Mouse (Mus musculus) embryonic facial prominence, embryonic 14.5 days (tissue): ENCODE results near the gene Rnase11. TPM values are rescaled to one million over a fixed set of nuclear protein-coding genes. Genes with fewer than 3 reads are reported as not detected.
A peak's percentile ranks its signal among the peaks of the same experiment; 100 is the strongest.

ENCODE experiments used
- ATAC-seq: fragments of 200-750 bp; cut with Nextera tagmentation; 2 replicates; pipeline ENCODE4 v1.8.0; 2017; ENCODE audit warnings: low read depth, moderate number of reproducible peaks, moderate TSS enrichment
- DNase-seq: peaks from one replicate; pipeline ENCODE4 v3.0.0-alpha.2; 2015; ENCODE audit warnings: low spot score
- H3K27ac ChIP-seq: fragments of 300-500 bp; sonication (generic); replicated peaks from 2 replicates; pipeline ENCODE4 v1.5.1; 2014; ENCODE audit warnings: low read depth, mild to moderate bottlenecking, low read length, moderate library complexity
- H3K27me3 ChIP-seq: fragments of 300-500 bp; sonication (generic); replicated peaks from 2 replicates; pipeline ENCODE4 v1.6.1; 2014; ENCODE audit warnings: low read length; ENCODE audit not compliant: control insufficient read depth, insufficient read depth
- H3K36me3 ChIP-seq: fragments of 300-500 bp; sonication (generic); 2 replicates; pipeline ENCODE4 v1.6.1; 2014; ENCODE audit warnings: low read length, mixed read lengths; ENCODE audit not compliant: control insufficient read depth, insufficient read depth
- H3K4me1 ChIP-seq: fragments of 300-500 bp; sonication (generic); 2 replicates; pipeline ENCODE4 v1.6.1; 2014; ENCODE audit warnings: antibody characterized with exemption, low read length; ENCODE audit not compliant: control insufficient read depth, insufficient read depth
- H3K4me2 ChIP-seq: fragments of 300-500 bp; sonication (generic); 2 replicates; pipeline ENCODE4 v1.6.1; 2014; ENCODE audit warnings: low read depth, mild to moderate bottlenecking, low read length, moderate library complexity, mixed read lengths
- H3K4me3 ChIP-seq: fragments of 300-500 bp; sonication (generic); 2 replicates; pipeline ENCODE4 v1.5.1; 2014; ENCODE audit warnings: low read depth, mild to moderate bottlenecking, low read length
- H3K9ac ChIP-seq: fragments of 300-500 bp; sonication (generic); 2 replicates; pipeline ENCODE4 v1.6.1; 2014; ENCODE audit warnings: low read depth, mild to moderate bottlenecking, low read length, moderate library complexity, mixed read lengths
- H3K9me3 ChIP-seq: fragments of 300-500 bp; sonication (generic); 2 replicates; pipeline ENCODE4 v1.6.1; 2016; ENCODE audit warnings: low read length; ENCODE audit not compliant: control insufficient read depth
- WGBS: fragments of 180-500 bp; shearing (Covaris S2); extraction: QIAGEN DNeasy Blood & Tissue Kit; methylation state at CpG from one replicate; pipeline ENCODE4 v1.1.7; 2014; 5-methylcytosine and 5-hydroxymethylcytosine counted together
- polyA plus RNA-seq: library from polyadenylated mRNA; unstranded; fragments of >200 nt; fragmentation: Nextera tagmentation; extraction: Ambion mirVana; gene quantifications from 2 replicates; pipeline ENCODE4 v1.2.1, GENCODE M21; 2014

Rnase11 gene
- polyA plus RNA-seq, 1 experiment from 2014 or later: not detected

DNA sequence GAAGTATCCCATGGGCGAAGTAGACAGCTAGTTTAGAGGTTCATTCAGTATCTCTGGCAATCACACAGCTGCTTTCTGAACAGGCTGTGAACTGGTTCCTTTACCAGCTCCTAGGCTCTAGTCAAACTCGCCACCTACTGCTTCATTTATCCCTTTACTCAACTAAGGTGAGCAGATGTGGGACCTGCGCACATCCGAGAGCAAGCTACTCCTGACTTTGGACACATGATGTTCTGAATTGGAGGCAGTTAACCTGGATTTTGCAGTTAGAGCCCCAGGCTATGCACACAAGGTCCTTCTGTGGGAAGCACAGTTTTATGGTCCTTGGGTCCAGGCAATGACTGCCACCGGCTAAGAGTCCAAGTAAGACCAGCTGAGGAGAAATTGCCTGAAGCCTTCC lies 10.8 kb upstream of the Rnase11 start:
- H3K9ac ChIP-seq: no peak overlapping the region
- no peaks in the 10 kb centered on the region; the same call in 1 of the 2 replicates for H3K4me1 ChIP-seq
- no peaks in the 10 kb centered on the region for H3K9me3 ChIP-seq
- no peaks in the 10 kb centered on the region for H3K27me3 ChIP-seq
- H3K4me2 ChIP-seq: no peak overlapping the region
- H3K36me3 ChIP-seq: no peaks in the 10 kb centered on the region
- DNase-seq (no peak), ATAC-seq (no peak)
- WGBS: 90% methylated on average over 5 of the region's 5 CpGs
- no peak overlapping the region for H3K4me3 ChIP-seq
- H3K27ac ChIP-seq: no peak overlapping the region

DNA sequence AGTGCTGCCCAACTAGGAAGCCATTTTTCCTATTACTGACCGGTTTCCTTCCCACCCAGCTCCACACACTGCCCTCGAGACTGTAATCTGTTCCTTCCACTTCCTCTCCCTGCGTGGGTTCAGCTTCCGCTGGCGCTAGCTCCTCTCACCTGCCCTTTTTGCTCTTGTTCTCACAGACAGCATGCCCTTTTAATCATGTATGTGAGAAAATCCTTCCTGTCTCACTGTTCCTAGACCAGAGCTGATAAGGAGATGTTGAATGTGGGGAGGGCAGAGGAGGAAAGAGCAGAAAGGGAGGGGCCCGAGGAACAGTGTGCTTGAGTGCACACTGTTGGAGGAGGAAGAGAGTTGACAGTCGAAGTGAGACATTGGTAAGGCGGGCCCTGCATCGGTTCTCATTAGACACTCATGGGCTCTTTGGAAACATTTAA lies 7.5 kb upstream of the Rnase11 start, which contains the start of gene Rnase12:
TSS of gene Rnase12 (minus strand) at position 261 of the 431 bp plus-strand sequence.
- no peak within 1 kb of the TSS for H3K4me2 ChIP-seq
- H3K27ac ChIP-seq: no peak within 1 kb of the TSS
- peaks cover 6% of the 10 kb centered on the region for H3K4me1 ChIP-seq
- H3K36me3 ChIP-seq: no peaks in the 10 kb centered on the region
- 58% methylated on average over 9 of the region's 9 CpGs for WGBS
- H3K4me3 ChIP-seq: no peak within 1 kb of the TSS
- H3K9me3 ChIP-seq: no peaks in the 10 kb centered on the region
- ATAC-seq (no peak), DNase-seq (no peak)
- H3K9ac ChIP-seq: no peak within 1 kb of the TSS
- no peaks in the 10 kb centered on the region for H3K27me3 ChIP-seq

DNA sequence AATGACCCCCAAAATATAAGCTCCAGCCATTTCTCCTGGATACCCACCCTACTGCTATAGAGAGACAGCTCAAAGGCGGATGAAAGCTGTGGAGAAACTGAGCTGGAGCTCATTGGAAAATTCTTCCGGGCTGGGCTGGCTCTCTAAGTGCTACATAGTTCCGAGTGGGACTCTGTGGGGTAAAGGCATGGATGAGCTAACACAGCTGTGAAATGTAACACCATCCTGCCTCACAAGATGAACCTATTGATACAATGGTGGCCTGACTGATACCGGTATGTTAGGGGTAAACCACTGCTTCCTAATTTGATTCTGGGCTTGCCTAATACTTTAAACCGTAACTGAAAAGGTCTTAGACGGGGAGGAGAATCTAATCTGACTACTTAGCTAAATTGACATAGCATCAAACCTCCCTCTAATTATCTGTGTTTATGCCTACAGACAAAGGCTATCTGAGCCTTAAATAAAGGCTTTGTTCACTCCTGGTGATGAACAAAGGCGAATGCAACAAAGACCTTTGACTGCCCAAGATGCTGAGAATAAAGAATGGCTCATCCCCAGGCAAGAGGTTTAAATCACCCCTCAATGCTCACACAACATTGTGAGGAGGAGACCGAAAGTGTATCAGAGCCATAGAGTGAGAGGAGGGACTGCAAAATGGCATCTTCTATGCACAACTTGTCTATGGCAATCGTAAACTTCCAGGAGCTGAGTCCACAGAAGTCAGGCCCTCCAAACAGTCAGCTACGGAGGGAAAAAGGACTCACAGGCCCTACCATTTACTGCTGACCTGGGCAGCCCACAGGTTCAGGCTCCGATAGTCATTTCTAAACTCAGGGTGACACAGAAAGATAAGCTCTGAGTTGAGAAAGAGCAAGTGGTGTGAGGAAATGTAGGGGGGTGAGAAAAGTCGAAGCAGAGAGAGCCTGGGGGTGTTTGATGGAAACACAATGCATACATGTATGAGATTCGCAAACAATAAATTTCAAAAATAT lies 4.6 kb upstream of the Rnase11 start:
- Histone ChIP-seq H3K4me3 (no peak overlapping the region), H3K9me3 (no peaks in the 10 kb centered on the region), H3K4me1 (peaks cover 6% of the 10 kb centered on the region; the same call in 1 of the 2 replicates), H3K36me3 (no peaks in the 10 kb centered on the region), H3K27me3 (no peaks in the 10 kb centered on the region), H3K4me2 (0 out of 2 replicates have a peak overlapping the region, but pooled peaks have one; percentile 2), H3K27ac (no peak overlapping the region), H3K9ac (no peak overlapping the region)
- no peak for ATAC-seq
- 44% methylated on average over 13 of the region's 13 CpGs for WGBS
- peak; percentile 24 for DNase-seq

DNA sequence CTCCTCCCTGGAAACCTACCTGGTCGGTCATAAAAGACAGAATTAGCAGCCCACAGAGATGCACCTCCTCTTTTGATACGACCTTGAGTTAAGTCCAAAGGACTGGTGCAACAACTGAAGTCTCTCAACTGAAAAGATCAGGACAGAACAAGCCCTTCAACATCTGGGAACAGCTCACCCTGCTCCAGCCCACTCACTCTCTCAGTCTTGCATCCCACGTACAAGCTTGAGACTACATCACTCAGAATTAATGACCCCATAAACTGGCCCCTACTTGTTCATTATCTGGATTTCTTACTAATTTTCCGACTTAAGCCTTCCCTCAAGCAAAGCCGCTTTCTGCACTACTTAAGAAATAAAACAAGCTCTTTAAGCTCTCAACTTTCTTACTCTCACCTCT lies 3.2 kb upstream of the Rnase11 start:
- 51% methylated on average over 5 of the region's 5 CpGs for WGBS
- H3K9me3 ChIP-seq: no peaks in the 10 kb centered on the region
- H3K4me2 ChIP-seq: no peak overlapping the region
- ATAC-seq: no peak
- H3K27ac ChIP-seq: no peak overlapping the region
- H3K4me1 ChIP-seq: peaks cover 6% of the 10 kb centered on the region; the same call in 1 of the 2 replicates
- no peaks in the 10 kb centered on the region for H3K36me3 ChIP-seq
- no peaks in the 10 kb centered on the region for H3K27me3 ChIP-seq
- no peak for DNase-seq
- H3K4me3 ChIP-seq: no peak overlapping the region
- no peak overlapping the region for H3K9ac ChIP-seq

DNA sequence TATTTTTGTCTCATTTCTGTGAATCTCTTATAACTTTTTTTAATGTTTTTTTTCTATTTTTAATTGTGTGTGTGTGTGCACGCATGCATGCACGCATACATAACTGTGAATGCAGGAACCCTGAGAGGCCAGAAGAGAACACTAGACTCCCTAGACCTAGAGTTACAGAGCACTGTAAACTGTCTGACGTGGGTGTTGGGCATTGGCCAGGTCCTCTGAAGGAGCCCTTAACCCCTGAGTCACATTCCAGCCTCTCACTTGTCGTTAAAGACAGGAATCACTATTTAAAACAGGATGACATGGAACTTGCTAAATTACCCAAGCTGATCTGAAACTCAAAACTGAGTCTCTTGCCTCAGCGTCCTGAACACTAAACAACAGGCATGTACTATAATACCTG lies 2.0 kb upstream of the Rnase11 start:
- 51% methylated on average over 5 of the region's 5 CpGs for WGBS
- Histone ChIP-seq H3K4me3 (no peak overlapping the region), H3K4me1 (peaks cover 6% of the 10 kb centered on the region; the same call in 1 of the 2 replicates), H3K36me3 (no peaks in the 10 kb centered on the region), H3K4me2 (no peak overlapping the region), H3K27ac (no peak overlapping the region), H3K9ac (no peak overlapping the region), H3K27me3 (no peaks in the 10 kb centered on the region), H3K9me3 (no peaks in the 10 kb centered on the region)
- ATAC-seq (no peak), DNase-seq (no peak)

DNA sequence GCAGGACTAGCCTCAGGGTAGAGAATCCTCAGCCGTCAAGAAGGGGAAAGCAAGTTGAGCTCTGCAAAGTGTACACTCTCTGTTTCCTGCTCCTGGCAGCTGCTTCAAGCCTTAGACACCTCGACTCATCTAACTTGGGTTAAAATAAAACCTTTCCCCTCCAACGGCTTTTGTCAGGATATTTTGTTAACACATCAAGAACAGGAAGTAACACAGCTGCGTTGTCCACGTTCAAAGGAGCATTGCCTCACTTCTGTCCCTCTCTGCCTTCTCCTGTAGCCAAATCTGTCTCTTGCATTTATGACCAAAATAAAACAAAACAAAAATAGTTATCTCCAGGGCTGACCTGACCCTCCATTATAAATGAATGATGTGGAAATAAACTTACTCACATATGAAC lies 2.1 kb downstream of the Rnase11 start:
- 32% methylated on average over 5 of the region's 5 CpGs for WGBS
- H3K4me3 ChIP-seq: no peak overlapping the region
- H3K9ac ChIP-seq: no peak overlapping the region
- H3K9me3 ChIP-seq: no peaks in the 10 kb centered on the region
- H3K4me2 ChIP-seq: no peak overlapping the region
- no peaks in the 10 kb centered on the region for H3K4me1 ChIP-seq
- ATAC-seq (no peak), DNase-seq (no peak)
- no peak overlapping the region for H3K27ac ChIP-seq
- no peaks in the 10 kb centered on the region for H3K36me3 ChIP-seq
- no peaks in the 10 kb centered on the region for H3K27me3 ChIP-seq

DNA sequence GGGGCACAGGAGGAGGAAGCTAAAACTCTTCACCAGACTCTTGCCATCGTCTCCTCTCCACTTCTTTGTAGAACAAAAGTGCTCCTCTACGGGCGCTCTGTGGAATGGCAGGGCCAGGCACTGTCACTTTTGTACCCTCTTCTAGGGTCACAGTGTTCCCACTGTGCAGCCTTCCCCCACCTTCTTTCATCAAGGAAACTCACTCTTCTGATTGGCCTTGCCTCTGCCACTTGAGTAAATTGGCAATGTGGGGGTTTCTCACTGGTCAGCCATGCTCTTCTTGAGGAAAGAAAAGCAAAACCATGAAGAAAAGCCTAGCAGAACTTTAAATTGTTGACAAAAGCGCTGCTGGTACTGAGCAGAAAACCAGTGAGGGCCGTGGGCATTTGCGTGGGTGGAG lies 8.2 kb downstream of the Rnase11 start, which contains the start of gene Rnase9:
TSS of gene Rnase9 (minus strand) at position 101 of the 400 bp plus-strand sequence.
- WGBS: 71% methylated on average over 6 of the region's 6 CpGs
- H3K4me1 ChIP-seq: no peaks in the 10 kb centered on the region

DNA sequence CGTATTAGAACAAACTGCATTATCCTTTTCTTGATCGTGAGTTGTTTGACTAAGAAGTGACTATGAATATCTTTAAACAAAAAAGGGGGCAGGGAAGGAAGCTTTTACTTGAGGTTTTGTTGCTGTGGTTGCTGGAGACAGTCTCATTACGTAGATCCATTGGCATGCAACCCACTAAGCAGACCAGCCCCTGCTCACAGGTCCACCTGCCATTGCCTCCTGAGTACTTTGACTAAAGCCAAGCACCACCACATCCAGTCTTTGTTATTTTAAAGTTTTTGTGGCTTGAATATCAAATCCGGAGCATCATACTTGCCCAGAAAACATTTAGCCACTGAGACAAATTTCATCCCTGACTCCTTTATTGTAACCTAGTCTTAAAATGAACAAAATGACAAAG lies 13.7 kb downstream of the Rnase11 start:
- H3K27ac ChIP-seq: no peak overlapping the region
- no peaks in the 10 kb centered on the region for H3K36me3 ChIP-seq
- H3K27me3 ChIP-seq: no peaks in the 10 kb centered on the region
- WGBS: 82% methylated on average over 4 of the region's 4 CpGs
- no peak overlapping the region for H3K4me3 ChIP-seq
- ATAC-seq: no peak
- H3K4me2 ChIP-seq: no peak overlapping the region
- no peak overlapping the region for H3K9ac ChIP-seq
- DNase-seq: no peak
- 0 out of 2 replicates have a peak, but pooled peaks cover 3% of the 10 kb centered on the region for H3K9me3 ChIP-seq
- H3K4me1 ChIP-seq: no peaks in the 10 kb centered on the region

More for the DNA sequence above, 8.2 kb downstream of the Rnase11 start, which contains the start of gene Rnase9:
- Histone ChIP-seq H3K36me3 (no peaks in the 10 kb centered on the region), H3K4me3 (no peak within 1 kb of the TSS), H3K9me3 (no peaks in the 10 kb centered on the region), H3K27me3 (no peaks in the 10 kb centered on the region), H3K4me2 (no peak within 1 kb of the TSS), H3K27ac (no peak within 1 kb of the TSS), H3K9ac (no peak within 1 kb of the TSS)
- ATAC-seq (no peak), DNase-seq (no peak)
